Mouse (Mus musculus): ENCODE results near the gene Syce2. TPM values are rescaled to one million over a fixed set of nuclear protein-coding genes. Genes with fewer than 3 reads are reported as not detected.

The Syce2 gene
- polyA plus RNA-seq, 1 experiment from 2014 or later = 160 TPM

DNA sequence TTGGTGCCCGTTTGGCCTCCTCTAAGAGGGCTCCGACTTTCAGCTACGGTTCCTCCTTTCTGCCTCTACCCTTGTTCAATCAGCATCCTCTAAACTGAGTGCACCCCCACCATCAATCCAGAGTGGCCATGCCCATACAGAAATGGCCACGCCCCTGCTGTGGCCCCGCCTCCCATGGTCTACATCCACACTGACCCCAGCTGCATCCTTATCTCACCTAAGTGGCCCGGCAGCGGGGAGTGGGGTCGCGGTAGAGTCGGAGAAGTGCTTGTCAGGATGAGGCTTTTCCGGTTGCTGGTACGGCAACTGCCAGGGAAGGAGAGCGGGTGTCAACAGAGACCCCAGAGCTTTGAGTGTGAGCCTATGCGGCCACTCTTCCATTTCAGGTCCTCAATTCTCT, 63.6 kb downstream of the Syce2 start:
- Histone ChIP-seq H3K27ac (ENCODE audit: low read depth, low read length) (no peak overlapping the region), H3K4me3 (ENCODE audit: low read depth, low read length) (no peak overlapping the region), H3K9me3 (ENCODE audit: control insufficient read depth, low read length) (no peaks in the 10 kb centered on the region), H3K4me2 (no peak overlapping the region), H3K27me3 (replicated peaks; ENCODE audit: control insufficient read depth, insufficient read depth, low read length) (peaks cover 67% of the 10 kb centered on the region), H3K4me1 (replicated peaks; ENCODE audit: control insufficient read depth, insufficient read depth, low read length) (peaks cover 18% of the 10 kb centered on the region), H3K9ac (ENCODE audit: low read depth, low read length) (no peak overlapping the region), H3K36me3 (ENCODE audit: control insufficient read depth, insufficient read depth, low read length) (no peaks in the 10 kb centered on the region)
- DNase-seq (ENCODE audit: low spot score) (no peak), ATAC-seq (replicated peaks; ENCODE audit: low FRiP score) (no peak)
- 7% methylated on average over 14 of the region's 14 CpGs for WGBS

- Histone ChIP-seq H3K4me3 (ENCODE audit: low read depth, low read length) (peak overlapping the region; percentile 47), H3K9me3 (ENCODE audit: control insufficient read depth, low read length) (no peaks in the 10 kb centered on the region), H3K4me1 (replicated peaks; ENCODE audit: control insufficient read depth, insufficient read depth, low read length) (peaks cover 18% of the 10 kb centered on the region), H3K4me2 (peak overlapping the region; percentile 73), H3K36me3 (ENCODE audit: control insufficient read depth, insufficient read depth, low read length) (no peaks in the 10 kb centered on the region), H3K27ac (ENCODE audit: low read depth, low read length) (no peak overlapping the region), H3K9ac (ENCODE audit: low read depth, low read length) (no peak overlapping the region), H3K27me3 (replicated peaks; ENCODE audit: control insufficient read depth, insufficient read depth, low read length) (peaks cover 61% of the 10 kb centered on the region)
- DNase-seq (ENCODE audit: low spot score) (no peak), ATAC-seq (replicated peaks; ENCODE audit: low FRiP score) (no peak)
- WGBS = 23% methylated on average over 23 of the region's 23 CpGs
Measured at GRCm38 (mm10) chr8:84936041-84936961, 64.4 kb downstream of the Syce2 start.

DNA sequence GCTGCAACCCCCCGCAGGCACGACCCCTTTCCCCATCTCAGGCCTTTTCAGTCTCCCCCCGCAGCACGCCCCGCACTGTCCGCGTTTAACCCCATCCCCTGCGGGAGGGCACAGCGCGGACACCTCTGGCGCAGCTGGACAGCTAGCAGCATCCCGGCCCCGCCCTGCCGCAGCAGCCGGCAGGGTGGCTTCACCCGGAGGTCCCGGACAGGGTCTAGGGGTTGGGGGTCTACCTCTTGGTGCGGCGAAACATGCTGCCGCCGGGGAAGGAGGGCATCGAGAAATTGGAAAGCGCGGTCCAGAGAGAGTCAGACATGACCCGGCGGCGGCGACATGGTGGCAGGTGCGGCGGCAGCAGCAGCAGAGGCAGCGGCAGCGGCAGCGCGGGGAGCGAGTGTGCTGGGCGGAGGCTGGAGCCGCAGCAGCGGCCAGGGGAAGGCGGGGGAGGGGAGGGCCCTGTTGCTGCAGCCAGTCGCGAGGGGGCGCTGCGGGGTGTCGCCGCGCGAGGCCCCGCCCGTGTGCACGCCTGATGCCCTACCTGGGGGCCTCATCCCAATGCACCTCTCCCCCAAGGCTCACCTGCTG, 65.1 kb downstream of the Syce2 start, which contains the start of gene Mast1:
Gene Mast1 (minus strand): TSS at position 398 of the 585 bp plus-strand sequence.
- peak; percentile 75 for DNase-seq (ENCODE audit: low spot score)
- WGBS = under 1% methylated on average over 49 of the region's 50 CpGs
- H3K4me1 ChIP-seq (replicated peaks; ENCODE audit: control insufficient read depth, insufficient read depth, low read length) = peaks cover 18% of the 10 kb centered on the region
- H3K9ac ChIP-seq (ENCODE audit: low read depth, low read length) = no peak within 1 kb of the TSS
- H3K27ac ChIP-seq (ENCODE audit: low read depth, low read length) = no peak within 1 kb of the TSS
- no peaks in the 10 kb centered on the region for H3K9me3 ChIP-seq (ENCODE audit: control insufficient read depth, low read length)
- peaks cover 54% of the 10 kb centered on the region for H3K27me3 ChIP-seq (replicated peaks; ENCODE audit: control insufficient read depth, insufficient read depth, low read length)
- peak within 1 kb of the TSS; percentile 73 for H3K4me2 ChIP-seq
- no peaks in the 10 kb centered on the region for H3K36me3 ChIP-seq (ENCODE audit: control insufficient read depth, insufficient read depth, low read length)
- peak; percentile 82 for ATAC-seq (replicated peaks; ENCODE audit: low FRiP score)
- peak within 1 kb of the TSS; percentile 47 for H3K4me3 ChIP-seq (ENCODE audit: low read depth, low read length)

Small RNA genes within 50 kb of the gene (microRNA-seq; reads per million reads assigned to microRNA genes)
- gene Gm24197 (ENCODE audit: borderline number of aligned reads) (not detected), gene Mir7069 (ENCODE audit: borderline number of aligned reads) (11.6 reads per million, percentile 24 among the genes with 10 or more reads in this experiment)

Other genes with a start within 250 kb of the Syce2 start
- gene Ier2, start 209.3 kb upstream of the Syce2 start, polyA plus RNA-seq (2014; fragmentation: Nextera tagmentation; extraction: Ambion mirVana) = 46.5 and 50.1 TPM in 2 replicates
- 94.1 and 95.6 TPM in 2 replicates for gene Trmt1, start 185.8 kb upstream of the Syce2 start, polyA plus RNA-seq (2014; fragmentation: Nextera tagmentation; extraction: Ambion mirVana)
- 23.0 and 25.2 TPM in 2 replicates for gene Nacc1, start 184.2 kb upstream of the Syce2 start, polyA plus RNA-seq (2014; fragmentation: Nextera tagmentation; extraction: Ambion mirVana)
- gene Lyl1, start 170.7 kb upstream of the Syce2 start, polyA plus RNA-seq (2014; fragmentation: Nextera tagmentation; extraction: Ambion mirVana) = 67.9 and 68.6 TPM in 2 replicates
- 11.8 and 12.3 TPM in 2 replicates for gene G430095P16Rik, start 149.1 kb upstream of the Syce2 start, polyA plus RNA-seq (2014; fragmentation: Nextera tagmentation; extraction: Ambion mirVana)
- 5.0 and 7.1 TPM in 2 replicates for gene Nfix, start 71.8 kb upstream of the Syce2 start, polyA plus RNA-seq (2014; fragmentation: Nextera tagmentation; extraction: Ambion mirVana)
- gene Dand5, start 49.3 kb upstream of the Syce2 start, polyA plus RNA-seq (2014; fragmentation: Nextera tagmentation; extraction: Ambion mirVana) = 4.5 and 4.9 TPM in 2 replicates
- gene Gadd45gip1, start 40.6 kb upstream of the Syce2 start, polyA plus RNA-seq (2014; fragmentation: Nextera tagmentation; extraction: Ambion mirVana) = 87.8 and 90.6 TPM in 2 replicates
- 188 and 191 TPM in 2 replicates for gene Rad23a, start 31.4 kb upstream of the Syce2 start, polyA plus RNA-seq (2014; fragmentation: Nextera tagmentation; extraction: Ambion mirVana)
- gene Calr, start 25.2 kb upstream of the Syce2 start, polyA plus RNA-seq (2014; fragmentation: Nextera tagmentation; extraction: Ambion mirVana) = 860 and 893 TPM in 2 replicates
- 130 TPM in 2 replicates for gene Farsa, start 15.1 kb upstream of the Syce2 start, polyA plus RNA-seq (2014; fragmentation: Nextera tagmentation; extraction: Ambion mirVana)
- 53.5 and 56.7 TPM in 2 replicates for gene Gcdh, start 21.8 kb downstream of the Syce2 start, polyA plus RNA-seq (2014; fragmentation: Nextera tagmentation; extraction: Ambion mirVana)
- gene Klf1, start 29.8 kb downstream of the Syce2 start, polyA plus RNA-seq (2014; fragmentation: Nextera tagmentation; extraction: Ambion mirVana) = 458 and 504 TPM in 2 replicates
- gene Dnase2a, start 36.4 kb downstream of the Syce2 start, polyA plus RNA-seq (2014; fragmentation: Nextera tagmentation; extraction: Ambion mirVana) = 11.5 and 12.7 TPM in 2 replicates
- gene Mast1, start 65.2 kb downstream of the Syce2 start, polyA plus RNA-seq (2014; fragmentation: Nextera tagmentation; extraction: Ambion mirVana) = 0.14 and 0.29 TPM in 2 replicates
- gene Rtbdn, start 74.9 kb downstream of the Syce2 start, polyA plus RNA-seq (2014; fragmentation: Nextera tagmentation; extraction: Ambion mirVana) = 0.22 and 0.49 TPM in 2 replicates
- gene Gm49661, start 97.3 kb downstream of the Syce2 start, polyA plus RNA-seq (2014; fragmentation: Nextera tagmentation; extraction: Ambion mirVana) = not detected in 2 replicates
- gene Prdx2, start 97.5 kb downstream of the Syce2 start, polyA plus RNA-seq (2014; fragmentation: Nextera tagmentation; extraction: Ambion mirVana) = 1,398 and 1,409 TPM in 2 replicates
- gene Rnaseh2a, start 97.7 kb downstream of the Syce2 start, polyA plus RNA-seq (2014; fragmentation: Nextera tagmentation; extraction: Ambion mirVana) = 195 and 197 TPM in 2 replicates
- gene Junb, start 106.6 kb downstream of the Syce2 start, polyA plus RNA-seq (2014; fragmentation: Nextera tagmentation; extraction: Ambion mirVana) = 21.1 and 23.2 TPM in 2 replicates
- gene Hook2, start 118.5 kb downstream of the Syce2 start, polyA plus RNA-seq (2014; fragmentation: Nextera tagmentation; extraction: Ambion mirVana) = 15.5 and 16.7 TPM in 2 replicates
- 0.13 TPM in 1 of 2 replicates, not detected in the other for gene Best2, start 142.4 kb downstream of the Syce2 start, polyA plus RNA-seq (2014; fragmentation: Nextera tagmentation; extraction: Ambion mirVana)
- gene Asna1, start 153.2 kb downstream of the Syce2 start, polyA plus RNA-seq (2014; fragmentation: Nextera tagmentation; extraction: Ambion mirVana) = 100 and 103 TPM in 2 replicates
- gene Trir, start 154.7 kb downstream of the Syce2 start, polyA plus RNA-seq (2014; fragmentation: Nextera tagmentation; extraction: Ambion mirVana) = 126 and 138 TPM in 2 replicates
- gene Tnpo2, start 164.8 kb downstream of the Syce2 start, polyA plus RNA-seq (2014; fragmentation: Nextera tagmentation; extraction: Ambion mirVana) = 17.7 and 19.3 TPM in 2 replicates
- gene Fbxw9, start 187.9 kb downstream of the Syce2 start, polyA plus RNA-seq (2014; fragmentation: Nextera tagmentation; extraction: Ambion mirVana) = 15.5 and 17.4 TPM in 2 replicates
- gene Gm5741, start 195.9 kb downstream of the Syce2 start, polyA plus RNA-seq (2014; fragmentation: Nextera tagmentation; extraction: Ambion mirVana) = not detected in 2 replicates
- 72.5 and 73.8 TPM in 2 replicates for gene Dhps, start 199.6 kb downstream of the Syce2 start, polyA plus RNA-seq (2014; fragmentation: Nextera tagmentation; extraction: Ambion mirVana)
- gene Wdr83os, start 208.6 kb downstream of the Syce2 start, polyA plus RNA-seq (2014; fragmentation: Nextera tagmentation; extraction: Ambion mirVana) = 103 and 105 TPM in 2 replicates
- gene Wdr83, start 209.2 kb downstream of the Syce2 start, polyA plus RNA-seq (2014; fragmentation: Nextera tagmentation; extraction: Ambion mirVana) = 46.4 and 50.4 TPM in 2 replicates
- gene Man2b1, start 211.2 kb downstream of the Syce2 start, polyA plus RNA-seq (2014; fragmentation: Nextera tagmentation; extraction: Ambion mirVana) = 38.6 and 40.3 TPM in 2 replicates